ENCODE assay signal across 8 mouse cellular contexts in the genomic region with DNA sequence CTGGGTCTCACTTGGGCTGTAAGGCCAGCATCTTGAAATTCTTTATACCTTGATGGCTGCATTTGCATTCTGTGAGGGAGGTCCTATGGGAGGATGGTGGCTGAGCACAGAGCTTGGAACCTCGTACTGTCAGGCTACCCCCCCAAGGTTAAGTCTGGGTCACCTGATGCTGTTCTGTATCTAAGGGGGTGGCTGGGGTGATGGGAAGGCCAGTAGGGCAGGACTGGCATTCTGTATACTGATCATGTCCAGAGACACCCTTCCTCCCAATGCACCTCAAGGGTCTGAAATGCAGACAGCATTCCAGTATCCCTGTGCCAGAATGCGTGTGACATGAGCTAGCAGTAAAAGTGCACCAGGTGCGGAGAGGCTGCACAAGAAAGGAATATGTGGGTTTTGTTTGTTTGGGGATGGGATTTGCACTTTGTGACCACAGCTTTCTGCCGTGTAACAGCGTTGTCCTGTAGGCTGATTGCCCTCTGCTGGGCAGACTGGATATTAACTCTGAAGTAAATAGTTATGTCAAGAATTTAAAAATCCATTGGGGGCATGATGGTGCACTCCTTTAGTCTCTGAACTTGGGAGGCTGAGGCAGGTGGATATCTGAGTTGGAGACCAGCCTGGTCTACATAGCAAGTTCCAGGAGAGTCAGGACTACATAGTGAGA. TPM values are rescaled to one million over a fixed set of nuclear protein-coding genes. Genes with fewer than 3 reads are reported as not detected.
A peak's percentile ranks its signal among the peaks of the same experiment; 100 is the strongest.
DNase-seq lines count a peak whose midpoint lies in the region; ATAC-seq and TF ChIP-seq lines count a peak whose summit lies in the region.

No protein-coding gene starts in this region.

- no peak overlapping the region for H3K4me2 ChIP-seq in midbrain, postnatal 0 days (ENCODE audit: low read depth, low read length, poor library complexity, severe bottlenecking)

- H3K4me3 ChIP-seq in embryonic fibroblast, embryonic 13.5 days (ENCODE audit: insufficient read depth, low read length), result no peak overlapping the region
- H3K4me3 ChIP-seq in midbrain, postnatal 0 days (ENCODE audit: low read depth, low read length), result no peak overlapping the region

- no peaks in the 10 kb centered on the region for H3K27me3 ChIP-seq in midbrain, postnatal 0 days (ENCODE audit: insufficient read depth, low read length)

- no peaks in the 10 kb centered on the region for H3K9me3 ChIP-seq in midbrain, postnatal 0 days (ENCODE audit: low read length)

- intact Hi-C loops in heart, postnatal 10 days (cut with DNase I), result loop anchor here (5.0 kb wide), 2 partner anchors 78 to 543 kb away; a partner anchor contains a TSS

- ATAC-seq in midbrain, postnatal 0 days (ENCODE audit: low FRiP score), result no peak
- no peak for ATAC-seq in monocyte, adult 5-6 weeks (replicated peaks; ENCODE audit: insufficient number of reproducible peaks, low FRiP score, low TSS enrichment, poor library complexity, severe bottlenecking)

- no peak overlapping the region for H3K27ac ChIP-seq in embryonic fibroblast, embryonic 13.5 days (ENCODE audit: insufficient read depth, low read length)
- no peak overlapping the region for H3K27ac ChIP-seq in midbrain, postnatal 0 days (ENCODE audit: low read depth, low read length)

- no peaks in the 10 kb centered on the region for H3K36me3 ChIP-seq in midbrain, postnatal 0 days (ENCODE audit: insufficient read depth, low read length)

- peak; percentile 40 to 60 for DNase-seq in heart, postnatal 10 days
- DNase-seq in heart, adult 8-10 months (ENCODE audit: low spot score), result no peak
- peak; percentile 29 for DNase-seq in thymus, postnatal 0 days (ENCODE audit: low spot score)
- no peak for DNase-seq in thymus, postnatal 14 days
- DNase-seq in midbrain, postnatal 0 days (ENCODE audit: low spot score), result peak; percentile 71
- no peak for DNase-seq in natural killer cell, adult 2 months (ENCODE audit: low spot score in 2 of 2)

- H3K4me1 ChIP-seq in embryonic fibroblast, embryonic 13.5 days (ENCODE audit: control insufficient read depth, insufficient read depth, low read length), result no peaks in the 10 kb centered on the region
- no peaks in the 10 kb centered on the region for H3K4me1 ChIP-seq in midbrain, postnatal 0 days (ENCODE audit: insufficient read depth, low read length)

- no peak overlapping the region for H3K9ac ChIP-seq in midbrain, postnatal 0 days (replicated peaks; ENCODE audit: low read length, poor library complexity, severe bottlenecking)

- WGBS in midbrain, postnatal 0 days, result 36% methylated on average over 5 of the region's 5 CpGs

- TF ChIP-seq CTCF in embryonic fibroblast, embryonic 13.5 days (IDR thresholded peaks at IDR 0.05; ENCODE audit: borderline replicate concordance, insufficient read depth, low read length), result peak; percentile 76; the same call in 1 of the 2 replicates
- peak; percentile 85 for TF ChIP-seq CTCF in midbrain, postnatal 0 days (IDR thresholded peaks at IDR 0.05)

- TF ChIP-seq POLR2A in embryonic fibroblast, embryonic 13.5 days (IDR thresholded peaks at IDR 0.05; ENCODE audit: low read depth, low read length), result no peak

RNA-seq across cellular contexts. Expression of a gene that starts 12.0 kb away (rescaled TPM):
- total RNA-seq in heart, postnatal 10 days (2021), result 100 to 1,000 TPM in 1 of 2 experiments, 10 to 100 TPM in 1; 88.3 to 114 TPM
- total RNA-seq in heart, adult 8-10 months (2022), result 100 to 1,000 TPM in 1 of 4 experiments, 10 to 100 TPM in 3; 77.3 to 126 (median 92.3) TPM
- 2.8 and 6.4 TPM in 2 replicates for polyA plus RNA-seq in thymus, postnatal 0 days (2015; fragmentation: Nextera tagmentation; extraction: Ambion mirVana)
- polyA plus RNA-seq in embryonic fibroblast, embryonic 13.5 days (2011; ENCODE audit: insufficient read length, low read depth, missing spikeins), result 6.8 and 7.5 TPM in 2 replicates
- total RNA-seq in midbrain, postnatal 0 days (2014; rRNA removed), result 38.0 and 54.7 TPM in 2 replicates
- 36.6 and 41.6 TPM in 2 replicates for polyA plus RNA-seq in midbrain, postnatal 0 days (2015; fragmentation: Nextera tagmentation; extraction: Ambion mirVana)
- total RNA-seq in monocyte, adult 5-6 weeks (2017), result 0.95 to 2.8 TPM (median 1.3 TPM) in 3 replicates

RNA-seq across cellular contexts. Expression of a gene that starts 50.5 kb away (rescaled TPM):
- total RNA-seq in heart, postnatal 10 days (2021), result 1 to 10 TPM; 3.4 to 3.5 TPM
- 10 to 100 TPM; 15.8 to 19.1 (median 18.9) TPM for total RNA-seq in heart, adult 8-10 months (2022)
- polyA plus RNA-seq in thymus, postnatal 0 days (2015; fragmentation: Nextera tagmentation; extraction: Ambion mirVana), result 5.2 and 5.7 TPM in 2 replicates
- polyA plus RNA-seq in embryonic fibroblast, embryonic 13.5 days (2011; ENCODE audit: insufficient read length, low read depth, missing spikeins), result 0.58 and 2.1 TPM in 2 replicates
- 4.1 and 5.2 TPM in 2 replicates for total RNA-seq in midbrain, postnatal 0 days (2014; rRNA removed)
- 5.2 and 7.0 TPM in 2 replicates for polyA plus RNA-seq in midbrain, postnatal 0 days (2015; fragmentation: Nextera tagmentation; extraction: Ambion mirVana)
- 62.3 to 109 TPM (median 79.3 TPM) in 3 replicates for total RNA-seq in monocyte, adult 5-6 weeks (2017)

Comparison
In these comparisons a context has a peak if more than half of its experiments do, and no peak if none do; other contexts are left out.
1. DNase-seq: peak in heart, postnatal 10 days (2 of 2), thymus, postnatal 0 days (single experiment) and midbrain, postnatal 0 days (single experiment); none in heart, adult 8-10 months (single experiment), thymus, postnatal 14 days (single experiment) and natural killer cell, adult 2 months (0 of 2).
2. RNA of a gene that starts 12.0 kb away (total RNA-seq): 88.3 to 114 TPM in heart, postnatal 10 days, 77.3 to 126 TPM in heart, adult 8-10 months and 38.0 to 54.7 TPM in midbrain, postnatal 0 days; 0.95 to 2.8 TPM in monocyte, adult 5-6 weeks; every median in the first group is over 10 times any median in the second.